ENCODE assay signal across 8 mouse cellular contexts in genomic region chr11:105525608-105526007, GRCm38 (mm10).
DNase-seq lines count a peak whose midpoint lies in the region; ATAC-seq lines count a peak whose summit lies in the region.

No protein-coding gene starts in this region.

- no peak overlapping the region for H3K9ac ChIP-seq in lung, embryonic 15.5 days

- no peaks in the 10 kb centered on the region for H3K27me3 ChIP-seq in lung, embryonic 15.5 days

- no peaks in the 10 kb centered on the region for H3K9me3 ChIP-seq in lung, embryonic 15.5 days

- 8% methylated on average over 5 of the region's 5 CpGs for WGBS in lung, embryonic 15.5 days

- peak; percentile 87 for ATAC-seq in lung, embryonic 15.5 days (ENCODE audit: borderline replicate concordance, extremely low read depth, low FRiP score, low TSS enrichment)

- no peak overlapping the region for H3K4me2 ChIP-seq in lung, embryonic 15.5 days

- H3K27ac ChIP-seq in lung, embryonic 15.5 days, result peak overlapping the region; percentile 30

- intact Hi-C loops in heart, postnatal 14 days (cut with DNase I), result no loop called here

- DNase-seq in adrenal gland, adult 2 months, result peak; percentile 38
- no peak for DNase-seq in adrenal gland, adult 18-20 months (ENCODE audit: low spot score in 2 of 2)
- DNase-seq in urinary bladder, adult 18-20 months (ENCODE audit: low spot score in 2 of 2), result peak; percentile 45 to 72
- DNase-seq in urinary bladder, postnatal 10 days (ENCODE audit: low spot score), result no peak
- peak; percentile 64 to 67 for DNase-seq in heart, postnatal 14 days
- peak; percentile 36 to 60 for DNase-seq in urinary bladder, postnatal 4 days (ENCODE audit: low spot score in 2 of 2)
- no peak for DNase-seq in natural killer cell, adult 2 months (ENCODE audit: low spot score in 2 of 2)

- no peaks in the 10 kb centered on the region for H3K36me3 ChIP-seq in lung, embryonic 15.5 days

- peaks cover 23% of the 10 kb centered on the region for H3K4me1 ChIP-seq in lung, embryonic 15.5 days

- no peak overlapping the region for H3K4me3 ChIP-seq in lung, embryonic 15.5 days

Comparison
In these comparisons a context has a peak if more than half of its experiments do, and no peak if none do; other contexts are left out.
1. DNase-seq: peak in adrenal gland, adult 2 months (single experiment), urinary bladder, adult 18-20 months (2 of 2), heart, postnatal 14 days (2 of 2) and urinary bladder, postnatal 4 days (2 of 2); none in adrenal gland, adult 18-20 months (0 of 2), urinary bladder, postnatal 10 days (single experiment) and natural killer cell, adult 2 months (0 of 2).